ENCODE assay signal across 16 mouse cellular contexts in genomic region chr3:50978636-50979035, GRCm38 (mm10).
"Had no signal": no experiment of that assay in that cellular context is flagged by ENCODE, and none has a peak within 500 bp of the region (broad histone marks: within the 10 kb centered on the region; RNA-seq: fewer than 3 reads in every experiment).

No protein-coding gene starts in this region.

- H3K4me3 ChIP-seq: limb, embryonic 12.5 days; liver, embryonic 13.5 days; midbrain, embryonic 15.5 days; neural tube, embryonic 12.5 days had no signal

- H3K9ac ChIP-seq: limb, embryonic 12.5 days; liver, embryonic 13.5 days; liver, postnatal 0 days; midbrain, embryonic 15.5 days; neural tube, embryonic 12.5 days had no signal

- ATAC-seq: inflammation-experienced regulatory T-cells, adult 6 months; intestine, postnatal 0 days; liver, postnatal 0 days; midbrain, embryonic 15.5 days had no signal

- DNase-seq: kidney, adult 8-10 months; kidney, postnatal 36 days; layer of hippocampus, adult 9-11 months; layer of hippocampus, postnatal 36 days; liver; liver, embryonic 13.5 days; liver, postnatal 0 days; thymus, adult 18-20 months; thymus, postnatal 14 days had no signal

- H3K27me3 ChIP-seq: limb, embryonic 12.5 days; liver, embryonic 13.5 days; midbrain, embryonic 15.5 days; neural tube, embryonic 12.5 days had no signal

- H3K4me2 ChIP-seq: limb, embryonic 12.5 days; liver, embryonic 13.5 days; midbrain, embryonic 15.5 days; neural tube, embryonic 12.5 days had no signal

- H3K27ac ChIP-seq: kidney, postnatal 0 days; limb, embryonic 12.5 days; liver, embryonic 13.5 days; midbrain, embryonic 15.5 days; neural tube, embryonic 12.5 days; stomach, postnatal 0 days had no signal

- H3K4me1 ChIP-seq: liver, embryonic 13.5 days had no signal

- H3K36me3 ChIP-seq: limb, embryonic 12.5 days; liver, embryonic 13.5 days; midbrain, embryonic 15.5 days; neural tube, embryonic 12.5 days had no signal

- H3K9me3 ChIP-seq: limb, embryonic 12.5 days; liver, embryonic 13.5 days; midbrain, embryonic 15.5 days; neural tube, embryonic 12.5 days had no signal
